Mouse (Mus musculus) heart, adult 2 months (tissue): ENCODE results near the gene Lce1e. TPM values are rescaled to one million over a fixed set of nuclear protein-coding genes. Genes with fewer than 3 reads are reported as not detected.

Experiments used
- DNase-seq, 2 experiments: peaks; one replicate each; pipeline ENCODE4 v3.0.0; 2021
- H3K27ac ChIP-seq: fragments of 200-600 bp; 2 replicates; pipeline ENCODE4 v1.8.1; 2022
- H3K27me3 ChIP-seq: fragments of 200-500 bp; 2 replicates; pipeline ENCODE4 v1.6.1; 2012; ENCODE audit warnings: mild to moderate bottlenecking, low read length, inconsistent platforms, mixed read lengths; ENCODE audit not compliant: control insufficient read depth, insufficient read depth
- H3K36me3 ChIP-seq: fragments of 200-500 bp; 2 replicates; pipeline ENCODE4 v1.6.1; 2012; ENCODE audit warnings: low read length, inconsistent platforms; ENCODE audit not compliant: control insufficient read depth, insufficient read depth
- H3K4me1 ChIP-seq: fragments of 200-500 bp; 2 replicates; pipeline ENCODE4 v1.6.1; 2011; ENCODE audit warnings: low read length; ENCODE audit not compliant: control insufficient read depth, insufficient read depth
- H3K4me3 ChIP-seq: fragments of 200-600 bp; 2 replicates; pipeline ENCODE4 v1.8.1; 2022
- H3K79me2 ChIP-seq: fragments of 200-500 bp; replicated peaks from 2 replicates; pipeline ENCODE4 v1.6.1; 2012; ENCODE audit warnings: mild to moderate bottlenecking, inconsistent platforms, low read length, moderate library complexity, mixed read lengths; ENCODE audit not compliant: control insufficient read depth, insufficient read depth
- H3K9ac ChIP-seq: fragments of 200-500 bp; 2 replicates; pipeline ENCODE4 v1.6.1; 2012; ENCODE audit warnings: low read depth, mild to moderate bottlenecking, control low read depth, inconsistent platforms, low read length, mixed read lengths
- CTCF ChIP-seq: fragments of 200-600 bp; IDR thresholded peaks from 2 replicates; pipeline ENCODE4 v1.8.1; 2022; ENCODE audit warnings: antibody characterized with exemption, mild to moderate bottlenecking, moderate library complexity
- EP300 ChIP-seq: fragments of 200-500 bp; IDR thresholded peaks from 2 replicates; pipeline ENCODE4 v1.6.1; 2011; ENCODE audit warnings: low read depth, low read length, control low read depth; ENCODE audit not compliant: insufficient read depth
- POLR2A ChIP-seq: fragments of 200-500 bp; IDR thresholded peaks from 2 replicates; pipeline ENCODE4 v1.6.1; 2011; ENCODE audit warnings: mild to moderate bottlenecking, low read depth, low read length, control low read depth; ENCODE audit not compliant: insufficient read depth
- intact Hi-C: fragments of 180-260 bp; cut with DNase I; formaldehyde crosslinking; loops from one replicate; pipeline ENCODE4 v1.15.1; 2025
- polyA plus RNA-seq: library from polyadenylated mRNA; depleted of rRNA; stranded (reverse); fragments of >200 nt; gene quantifications from 2 replicates; pipeline ENCODE4 v1.2.3, GENCODE M21; 2012; rRNA removed
- total RNA-seq, 2 experiments: library from RNA; stranded (reverse); gene quantifications; 2 replicates each; pipeline ENCODE4 v1.2.3; 2021

Lce1e gene
- total and polyA plus RNA-seq, 3 experiments: not detected

GRCm38 (mm10) chr3:92670215-92670614 lies 38.7 kb downstream of the Lce1e start, which contains the start of gene Lce1a2:
Lce1a2 (minus strand) TSS chr3:92670315.
- H3K79me2 ChIP-seq: no peaks in the 10 kb centered on the region
- no peak within 1 kb of the TSS for H3K4me3 ChIP-seq
- TF ChIP-seq EP300: no peak
- TF ChIP-seq POLR2A: no peak
- no peak for TF ChIP-seq CTCF
- no peak within 1 kb of the TSS for H3K9ac ChIP-seq
- no peak within 1 kb of the TSS for H3K27ac ChIP-seq
- no peak for DNase-seq
- no peaks in the 10 kb centered on the region for H3K4me1 ChIP-seq
- intact Hi-C loops: no loop called here
- H3K36me3 ChIP-seq: no peaks in the 10 kb centered on the region
- H3K27me3 ChIP-seq: no peaks in the 10 kb centered on the region

Other genes starting within 250 kb of the Lce1e start
- not detected for gene Sprr1a, start 223.2 kb downstream of the Lce1e start, total RNA-seq
- gene Sprr1a, start 223.2 kb downstream of the Lce1e start, polyA plus RNA-seq: 0.66 TPM in 1 of 2 replicates, not detected in the other
- not detected for gene Sprr4, start 208.6 kb downstream of the Lce1e start, total RNA-seq
- not detected in 2 replicates for gene Sprr4, start 208.6 kb downstream of the Lce1e start, polyA plus RNA-seq
- gene 2310046K23Rik, start 174.6 kb downstream of the Lce1e start, total RNA-seq: not detected
- gene 2310046K23Rik, start 174.6 kb downstream of the Lce1e start, polyA plus RNA-seq: not detected in 2 replicates
- gene Ivl, start 135.3 kb downstream of the Lce1e start, total RNA-seq: not detected
- gene Ivl, start 135.3 kb downstream of the Lce1e start, polyA plus RNA-seq: not detected in 2 replicates
- not detected for gene Smcp, start 120.1 kb downstream of the Lce1e start, total RNA-seq
- 0.86 and 0.91 TPM in 2 replicates for gene Smcp, start 120.1 kb downstream of the Lce1e start, polyA plus RNA-seq
- not detected for gene 2210017I01Rik, start 101.6 kb downstream of the Lce1e start, total RNA-seq
- not detected in 2 replicates for gene 2210017I01Rik, start 101.6 kb downstream of the Lce1e start, polyA plus RNA-seq
- gene Lce6a, start 87.4 kb downstream of the Lce1e start, total RNA-seq: not detected
- not detected in 2 replicates for gene Lce6a, start 87.4 kb downstream of the Lce1e start, polyA plus RNA-seq
- gene Lce1a1, start 60.8 kb downstream of the Lce1e start, total RNA-seq: not detected
- not detected in 2 replicates for gene Lce1a1, start 60.8 kb downstream of the Lce1e start, polyA plus RNA-seq
- gene Lce1b, start 52.1 kb downstream of the Lce1e start, total RNA-seq: not detected
- not detected in 2 replicates for gene Lce1b, start 52.1 kb downstream of the Lce1e start, polyA plus RNA-seq
- gene Lce1a2, start 38.8 kb downstream of the Lce1e start, total RNA-seq: not detected
- not detected in 2 replicates for gene Lce1a2, start 38.8 kb downstream of the Lce1e start, polyA plus RNA-seq
- not detected for gene Lce1c, start 29.8 kb downstream of the Lce1e start, total RNA-seq
- not detected in 2 replicates for gene Lce1c, start 29.8 kb downstream of the Lce1e start, polyA plus RNA-seq
- not detected for gene Lce1d, start 21.9 kb downstream of the Lce1e start, total RNA-seq
- gene Lce1d, start 21.9 kb downstream of the Lce1e start, polyA plus RNA-seq: not detected in 2 replicates
- gene Lce1f, start 11.3 kb upstream of the Lce1e start, total RNA-seq: not detected
- gene Lce1f, start 11.3 kb upstream of the Lce1e start, polyA plus RNA-seq: not detected in 2 replicates
- gene Gm38119, start 30.0 kb upstream of the Lce1e start, total RNA-seq: not detected
- gene Gm38119, start 30.0 kb upstream of the Lce1e start, polyA plus RNA-seq: not detected in 2 replicates
- gene Lce1g, start 43.3 kb upstream of the Lce1e start, total RNA-seq: not detected
- not detected in 2 replicates for gene Lce1g, start 43.3 kb upstream of the Lce1e start, polyA plus RNA-seq
- not detected for gene Lce1h, start 56.0 kb upstream of the Lce1e start, total RNA-seq
- gene Lce1h, start 56.0 kb upstream of the Lce1e start, polyA plus RNA-seq: not detected in 2 replicates
- gene Lce1i, start 69.8 kb upstream of the Lce1e start, total RNA-seq: not detected
- not detected in 2 replicates for gene Lce1i, start 69.8 kb upstream of the Lce1e start, polyA plus RNA-seq
- gene Lce1j, start 81.4 kb upstream of the Lce1e start, total RNA-seq: not detected
- gene Lce1j, start 81.4 kb upstream of the Lce1e start, polyA plus RNA-seq: not detected in 2 replicates
- gene Lce1k, start 98.8 kb upstream of the Lce1e start, total RNA-seq: not detected
- gene Lce1k, start 98.8 kb upstream of the Lce1e start, polyA plus RNA-seq: not detected in 2 replicates
- gene Kprp, start 118.2 kb upstream of the Lce1e start, total RNA-seq: not detected
- not detected in 2 replicates for gene Kprp, start 118.2 kb upstream of the Lce1e start, polyA plus RNA-seq
- not detected for gene Lce1l, start 142.2 kb upstream of the Lce1e start, total RNA-seq
- not detected in 2 replicates for gene Lce1l, start 142.2 kb upstream of the Lce1e start, polyA plus RNA-seq
- not detected for gene 2310050C09Rik, start 161.1 kb upstream of the Lce1e start, total RNA-seq
- not detected in 2 replicates for gene 2310050C09Rik, start 161.1 kb upstream of the Lce1e start, polyA plus RNA-seq
- not detected for gene Lce3a, start 217.2 kb upstream of the Lce1e start, total RNA-seq
- not detected in 2 replicates for gene Lce3a, start 217.2 kb upstream of the Lce1e start, polyA plus RNA-seq
- gene Lce3b, start 223.9 kb upstream of the Lce1e start, total RNA-seq: not detected
- not detected in 2 replicates for gene Lce3b, start 223.9 kb upstream of the Lce1e start, polyA plus RNA-seq
- gene Lce3c, start 235.4 kb upstream of the Lce1e start, total RNA-seq: not detected
- not detected in 2 replicates for gene Lce3c, start 235.4 kb upstream of the Lce1e start, polyA plus RNA-seq
- not detected for gene Lce3d, start 248.3 kb upstream of the Lce1e start, total RNA-seq
- not detected in 2 replicates for gene Lce3d, start 248.3 kb upstream of the Lce1e start, polyA plus RNA-seq